Mouse (Mus musculus) lung, postnatal 0 days (tissue): ENCODE data around the gene Tnrc18.

ENCODE experiments used
- CTCF ChIP-seq: IDR thresholded peaks from 2 replicates; pipeline ENCODE4 v1.5.1; 2016; ENCODE audit warnings: antibody characterized with exemption, mild to moderate bottlenecking
- EP300 ChIP-seq: IDR thresholded peaks from 2 replicates; pipeline ENCODE4 v1.6.1; 2016; ENCODE audit warnings: antibody characterized with exemption, mild to moderate bottlenecking, control low read depth

DNA sequence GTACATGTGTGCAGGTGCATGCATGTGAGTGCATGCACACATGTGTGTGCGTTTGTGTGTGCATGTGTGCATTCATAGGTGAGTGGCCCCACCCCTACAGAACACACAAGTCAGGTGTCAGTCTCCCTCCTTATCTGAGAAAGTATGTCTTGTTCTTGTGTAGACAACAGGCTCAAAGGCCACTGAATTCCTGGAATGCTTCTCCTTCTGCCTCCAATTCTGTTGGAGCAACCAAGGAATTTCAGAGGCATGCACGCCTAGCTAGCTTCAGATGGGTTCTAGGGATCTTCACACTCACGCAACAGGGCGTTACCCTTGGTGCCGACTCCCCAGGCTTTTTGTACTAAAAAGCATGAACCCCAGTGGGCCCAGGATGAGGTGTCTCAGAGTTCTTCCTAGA, 47.8 kb downstream of the Tnrc18 start:
- TF ChIP-seq CTCF (no peak), EP300 (peak; percentile 27; the same call in 1 of the 2 replicates)
